Mouse (Mus musculus): ENCODE data around the gene Myo10.

DNA sequence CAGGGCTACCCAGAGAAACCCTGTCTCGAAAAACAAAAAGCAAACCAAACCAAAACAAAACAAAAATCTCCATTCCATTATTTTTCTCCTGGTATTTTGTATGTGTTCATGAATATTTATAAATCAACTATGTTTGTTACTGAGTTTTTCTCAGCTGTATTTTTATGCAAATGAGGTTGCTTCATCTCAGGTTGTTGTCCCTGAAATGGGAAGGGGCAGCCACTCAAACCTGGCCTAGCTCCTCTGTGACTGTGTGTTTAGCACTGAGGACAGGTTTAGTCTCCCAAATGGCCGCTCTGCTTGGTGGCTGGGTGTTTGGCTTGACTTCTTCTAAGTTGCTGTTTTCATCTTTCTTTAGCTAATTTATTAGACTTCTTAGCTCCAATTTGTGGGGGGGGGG, 138.7 kb downstream of the Myo10 start:
- TF ChIP-seq FLI1 (IDR thresholded peaks at IDR 0.05; ENCODE audit: low read length): no peak
- no peak for TF ChIP-seq GATA1 (IDR thresholded peaks at IDR 0.05; ENCODE audit: borderline replicate concordance, low read length)
